Comparison of ENCODE assay signal across 8 mouse cellular contexts in the genomic region with DNA sequence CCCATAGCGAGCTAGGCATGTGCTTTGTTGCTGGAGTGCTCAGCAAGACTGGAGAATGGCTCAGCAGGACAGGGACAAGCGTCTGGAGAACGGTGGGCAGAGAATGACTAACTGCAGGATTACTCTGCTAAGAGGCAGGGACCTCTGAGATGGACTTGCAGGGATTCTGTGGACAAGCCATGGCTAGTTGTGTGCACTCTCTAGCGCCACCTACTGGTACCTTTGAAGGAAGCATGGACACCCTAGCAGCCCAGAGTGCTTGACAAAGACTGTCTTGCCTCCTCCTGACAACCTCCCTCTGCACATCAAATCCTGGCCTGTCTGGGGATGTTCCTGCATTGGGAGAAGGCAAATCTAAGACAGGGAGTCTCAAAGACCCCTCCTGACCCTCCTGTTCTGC.
DNase-seq lines count a peak whose midpoint lies in the region; ATAC-seq lines count a peak whose summit lies in the region.

No protein-coding gene starts in this region.

- no peak overlapping the region for H3K9ac ChIP-seq in embryonic facial prominence, embryonic 15.5 days
- no peak overlapping the region for H3K9ac ChIP-seq in hindbrain, embryonic 16.5 days (ENCODE audit: low read depth, low read length)
- no peak overlapping the region for H3K9ac ChIP-seq in limb, embryonic 12.5 days (replicated peaks)
- no peak overlapping the region for H3K9ac ChIP-seq in neural tube, embryonic 12.5 days

- peak; percentile 4 for DNase-seq in spleen, adult 12 weeks (ENCODE audit: low spot score)
- DNase-seq in spleen, postnatal 4 days (ENCODE audit: low spot score in 2 of 2), result no peak
- DNase-seq in brain, adult 2 months (ENCODE audit: low read depth, low spot score), result peak; percentile 90
- DNase-seq in thymus, postnatal 4 days, result peak; percentile 44

- 40% methylated on average over 4 of the region's 4 CpGs for whole genome bisulfite sequencing in embryonic facial prominence, embryonic 15.5 days
- 28% methylated on average over 4 of the region's 4 CpGs for WGBS in hindbrain, embryonic 16.5 days
- 28% methylated on average over 4 of the region's 4 CpGs for WGBS in limb, embryonic 12.5 days
- WGBS in neural tube, embryonic 12.5 days, result 23% methylated on average over 4 of the region's 4 CpGs

- ATAC-seq in embryonic facial prominence, embryonic 15.5 days (ENCODE audit: insufficient number of reproducible peaks, low FRiP score, low TSS enrichment, low read depth), result 0 out of 2 replicates have a peak, but pooled peaks have one; percentile 41
- ATAC-seq in hindbrain, embryonic 16.5 days, result peak; percentile 55
- peak; percentile 49; the same call in 1 of the 2 replicates for ATAC-seq in limb, embryonic 12.5 days (ENCODE audit: insufficient number of reproducible peaks, insufficient read depth, low FRiP score, low TSS enrichment, low read depth)
- ATAC-seq in neural tube, embryonic 12.5 days (ENCODE audit: low FRiP score, low read depth), result peak; percentile 61; the same call in 1 of the 2 replicates

- 0 out of 2 replicates have a peak, but pooled peaks cover 6% of the 10 kb centered on the region for H3K36me3 ChIP-seq in embryonic facial prominence, embryonic 15.5 days
- peaks cover 3% of the 10 kb centered on the region; the same call in 1 of the 2 replicates for H3K36me3 ChIP-seq in hindbrain, embryonic 16.5 days (ENCODE audit: control insufficient read depth, insufficient read depth, low read length)
- H3K36me3 ChIP-seq in limb, embryonic 12.5 days, result peaks cover 23% of the 10 kb centered on the region
- H3K36me3 ChIP-seq in neural tube, embryonic 12.5 days, result peaks cover 8% of the 10 kb centered on the region; the same call in 1 of the 2 replicates

- no peak overlapping the region for H3K4me3 ChIP-seq in embryonic facial prominence, embryonic 15.5 days (replicated peaks)
- H3K4me3 ChIP-seq in hindbrain, embryonic 16.5 days (ENCODE audit: low read length), result no peak overlapping the region
- H3K4me3 ChIP-seq in limb, embryonic 12.5 days (replicated peaks), result no peak overlapping the region
- no peak overlapping the region for H3K4me3 ChIP-seq in neural tube, embryonic 12.5 days

- no peaks in the 10 kb centered on the region for H3K27me3 ChIP-seq in embryonic facial prominence, embryonic 15.5 days
- H3K27me3 ChIP-seq in hindbrain, embryonic 16.5 days (replicated peaks; ENCODE audit: control insufficient read depth, insufficient read depth, low read length), result no peaks in the 10 kb centered on the region
- no peaks in the 10 kb centered on the region for H3K27me3 ChIP-seq in limb, embryonic 12.5 days
- no peaks in the 10 kb centered on the region for H3K27me3 ChIP-seq in neural tube, embryonic 12.5 days (replicated peaks)

- H3K4me1 ChIP-seq in embryonic facial prominence, embryonic 15.5 days, result no peaks in the 10 kb centered on the region
- no peaks in the 10 kb centered on the region for H3K4me1 ChIP-seq in hindbrain, embryonic 16.5 days (ENCODE audit: control insufficient read depth, insufficient read depth, low read depth, low read length)
- H3K4me1 ChIP-seq in limb, embryonic 12.5 days (replicated peaks), result 0 out of 2 replicates have a peak, but pooled peaks cover 3% of the 10 kb centered on the region
- no peaks in the 10 kb centered on the region for H3K4me1 ChIP-seq in neural tube, embryonic 12.5 days

- no peak overlapping the region for H3K27ac ChIP-seq in embryonic facial prominence, embryonic 15.5 days (replicated peaks)
- H3K27ac ChIP-seq in hindbrain, embryonic 16.5 days (ENCODE audit: low read depth, low read length), result no peak overlapping the region
- H3K27ac ChIP-seq in limb, embryonic 12.5 days, result no peak overlapping the region
- no peak overlapping the region for H3K27ac ChIP-seq in neural tube, embryonic 12.5 days

- no peak overlapping the region for H3K4me2 ChIP-seq in embryonic facial prominence, embryonic 15.5 days (replicated peaks)
- H3K4me2 ChIP-seq in hindbrain, embryonic 16.5 days (ENCODE audit: low read length), result no peak overlapping the region
- no peak overlapping the region for H3K4me2 ChIP-seq in limb, embryonic 12.5 days
- no peak overlapping the region for H3K4me2 ChIP-seq in neural tube, embryonic 12.5 days (replicated peaks)

- H3K9me3 ChIP-seq in embryonic facial prominence, embryonic 15.5 days (replicated peaks), result no peaks in the 10 kb centered on the region
- no peaks in the 10 kb centered on the region for H3K9me3 ChIP-seq in hindbrain, embryonic 16.5 days (ENCODE audit: control insufficient read depth, low read length)
- H3K9me3 ChIP-seq in limb, embryonic 12.5 days, result no peaks in the 10 kb centered on the region
- no peaks in the 10 kb centered on the region for H3K9me3 ChIP-seq in neural tube, embryonic 12.5 days

Comparison
In these comparisons a context has a peak if more than half of its experiments do, and no peak if none do; other contexts are left out.
1. DNase-seq: peak in spleen, adult 12 weeks (single experiment), brain, adult 2 months (single experiment) and thymus, postnatal 4 days (single experiment); none in spleen, postnatal 4 days (0 of 2).
2. Peak in every context shown above with its lines, with median percentiles within 50 percentile points of each other: ATAC-seq.